Mouse (Mus musculus): ENCODE measurements at regions not wholly inside any gene's neighbourhood (a gene's known extent, or its start where the extent isn't known, plus 50 kb on each side); places are given as distances from the start of the nearest gene placed in this dataset.
A peak's percentile ranks its signal among the peaks of the same experiment; 100 is the strongest.

- no peak overlapping the region for H3K4me3 ChIP-seq
- no peaks in the 10 kb centered on the region for H3K36me3 ChIP-seq
- no peak overlapping the region for H3K27ac ChIP-seq
- H3K9ac ChIP-seq = no peak overlapping the region
- 55% methylated on average over 3 of the region's 3 CpGs for WGBS
- peaks cover 4% of the 10 kb centered on the region; the same call in 1 of the 2 replicates for H3K4me1 ChIP-seq
- no peaks in the 10 kb centered on the region for H3K27me3 ChIP-seq (replicated peaks)
- ATAC-seq (ENCODE audit: low FRiP score, low read depth) = 0 out of 2 replicates have a peak, but pooled peaks have one; percentile 21
- no peaks in the 10 kb centered on the region for H3K9me3 ChIP-seq
- no peak overlapping the region for H3K4me2 ChIP-seq (replicated peaks)
Measured at GRCm38 (mm10) chr1:67359824-67360223, 237.0 kb downstream of the Cps1 start.

GRCm38 (mm10) chr1:67366038-67366437 is 243.2 kb downstream of the Cps1 start:
- 24% methylated on average over 2 of the region's 2 CpGs for WGBS
- Histone ChIP-seq H3K4me1 (no peaks in the 10 kb centered on the region), H3K4me2 (replicated peaks) (no peak overlapping the region), H3K27me3 (replicated peaks) (no peaks in the 10 kb centered on the region), H3K36me3 (no peaks in the 10 kb centered on the region), H3K9me3 (no peaks in the 10 kb centered on the region), H3K27ac (no peak overlapping the region), H3K4me3 (no peak overlapping the region), H3K9ac (no peak overlapping the region)
- ATAC-seq (ENCODE audit: low FRiP score, low read depth) = peak; percentile 70; the same call in 1 of the 2 replicates

GRCm38 (mm10) chr1:67366485-67366884 is 243.7 kb downstream of the Cps1 start:
- Histone ChIP-seq H3K4me2 (replicated peaks) (no peak overlapping the region), H3K36me3 (no peaks in the 10 kb centered on the region), H3K9me3 (no peaks in the 10 kb centered on the region), H3K9ac (no peak overlapping the region), H3K27me3 (replicated peaks) (no peaks in the 10 kb centered on the region), H3K4me3 (no peak overlapping the region), H3K27ac (no peak overlapping the region), H3K4me1 (no peaks in the 10 kb centered on the region)
- WGBS = 36% methylated on average over 4 of the region's 4 CpGs
- ATAC-seq (ENCODE audit: low FRiP score, low read depth) = peak; percentile 78; the same call in 1 of the 2 replicates

DNA sequence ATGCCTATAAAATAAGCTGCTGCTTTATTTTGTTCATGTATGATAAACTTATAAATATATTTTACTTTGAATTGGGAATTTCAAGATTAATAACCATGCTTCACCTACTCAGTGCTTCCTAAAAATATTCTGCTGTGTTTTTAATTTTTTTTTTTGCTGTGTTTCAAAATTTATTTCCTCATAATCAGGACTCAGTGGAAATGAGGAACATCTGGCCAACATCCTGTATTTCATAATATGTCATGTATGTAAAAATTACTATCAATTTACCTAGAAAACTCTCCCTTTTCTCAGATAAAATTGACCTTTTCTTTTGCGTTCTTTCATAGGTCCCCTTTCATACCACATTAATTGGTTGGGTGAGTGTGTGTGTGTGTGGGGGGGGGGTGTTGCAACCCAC is 259.5 kb downstream of the Cps1 start:
- H3K4me3 ChIP-seq = no peak overlapping the region

DNA sequence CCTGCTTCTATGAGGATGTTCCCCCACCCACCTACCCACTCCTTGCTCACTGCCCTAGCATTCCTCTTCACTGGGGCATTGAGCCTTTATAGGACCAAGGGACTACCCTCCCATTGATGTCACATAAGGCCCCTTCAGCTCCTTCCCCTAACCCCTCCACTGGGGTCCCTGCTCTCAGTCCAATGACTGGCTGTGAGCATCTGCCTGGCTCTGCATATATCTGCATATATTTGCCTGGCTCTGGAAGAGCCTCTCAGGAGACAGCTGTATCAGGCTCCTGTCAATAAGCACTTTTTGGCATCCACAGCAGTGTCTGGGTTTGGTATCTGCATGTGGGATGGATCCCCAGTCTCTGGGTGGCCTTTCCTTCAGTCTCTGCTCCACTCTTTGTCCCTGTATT is 262.6 kb downstream of the Cps1 start:
- H3K4me1 ChIP-seq = no peaks in the 10 kb centered on the region; the same call in 1 of the 2 replicates
- H3K9ac ChIP-seq = no peak overlapping the region
- no peaks in the 10 kb centered on the region for H3K27me3 ChIP-seq (replicated peaks)
- H3K4me3 ChIP-seq = no peak overlapping the region
- H3K4me2 ChIP-seq (replicated peaks) = no peak overlapping the region
- H3K27ac ChIP-seq = no peak overlapping the region
- no peaks in the 10 kb centered on the region for H3K9me3 ChIP-seq
- no peaks in the 10 kb centered on the region for H3K36me3 ChIP-seq
- ATAC-seq (ENCODE audit: low FRiP score, low read depth) = peak; percentile 63

More for the DNA sequence above, 259.5 kb downstream of the Cps1 start:
- Histone ChIP-seq H3K4me1 (no peaks in the 10 kb centered on the region; the same call in 1 of the 2 replicates), H3K27me3 (replicated peaks) (no peaks in the 10 kb centered on the region), H3K4me2 (replicated peaks) (no peak overlapping the region), H3K9ac (no peak overlapping the region), H3K27ac (no peak overlapping the region), H3K36me3 (no peaks in the 10 kb centered on the region), H3K9me3 (no peaks in the 10 kb centered on the region)
- 100% methylated on average over 1 of the region's 1 CpGs for WGBS
- no peak for ATAC-seq (ENCODE audit: low FRiP score, low read depth)

DNA sequence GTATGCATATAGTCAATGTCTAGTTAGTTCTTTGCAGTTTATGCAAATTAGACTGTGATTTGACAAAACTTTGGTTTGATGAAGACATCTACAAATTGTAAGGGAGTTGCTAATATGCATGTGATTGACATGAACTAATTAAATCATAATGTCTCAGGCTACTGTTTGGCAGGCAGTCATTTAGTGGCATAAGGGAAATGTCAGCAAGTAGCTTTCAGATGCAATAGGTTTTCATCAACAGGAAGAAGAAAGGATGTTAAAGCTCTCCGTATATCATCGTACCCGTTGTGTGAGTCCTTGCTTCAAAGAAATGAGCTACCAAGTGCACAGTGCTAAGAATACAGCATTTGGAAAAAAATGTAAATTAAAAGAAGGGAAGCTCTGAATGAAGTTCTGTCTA is 264.1 kb downstream of the Cps1 start:
- ATAC-seq (ENCODE audit: low FRiP score, low read depth) = no peak
- H3K27me3 ChIP-seq (replicated peaks) = no peaks in the 10 kb centered on the region
- 86% methylated on average over 3 of the region's 3 CpGs for whole genome bisulfite sequencing

DNA sequence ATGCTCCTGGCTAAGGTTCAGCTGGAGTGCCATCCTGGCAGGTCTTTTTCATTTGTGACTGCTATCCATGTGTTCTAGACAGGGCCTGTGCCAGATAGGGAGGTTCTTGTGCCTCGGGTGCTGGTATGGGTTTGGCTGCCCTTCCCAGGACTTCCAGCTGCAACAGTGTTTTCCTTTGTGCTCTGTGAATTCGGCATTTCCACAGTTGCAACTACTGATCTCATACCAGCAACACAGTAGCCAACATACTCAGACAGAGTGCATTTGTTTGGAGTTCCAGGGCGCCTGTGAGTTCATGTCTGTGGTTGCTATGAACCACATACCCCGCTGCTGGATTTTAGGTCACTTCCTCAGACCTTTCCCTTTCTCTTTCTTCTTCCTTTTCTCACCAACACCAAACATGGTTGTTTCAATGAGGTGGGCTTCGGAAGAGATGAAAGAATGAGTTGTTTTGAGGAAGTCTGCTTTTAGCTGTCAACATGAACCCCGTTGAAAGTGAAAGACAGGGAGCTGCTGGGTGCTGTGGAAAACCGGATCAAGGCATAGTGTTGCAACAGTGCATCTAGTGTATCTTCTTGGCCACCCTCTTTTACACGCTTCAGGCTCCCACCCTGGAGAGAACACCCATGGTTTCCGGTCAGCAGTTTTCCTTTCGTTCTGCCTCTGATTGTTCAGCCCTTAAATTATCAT is 275.1 kb downstream of the Cps1 start:
- Histone ChIP-seq H3K27me3 (replicated peaks) (no peaks in the 10 kb centered on the region), H3K9me3 (no peaks in the 10 kb centered on the region), H3K4me1 (no peaks in the 10 kb centered on the region), H3K4me2 (replicated peaks) (no peak overlapping the region), H3K27ac (no peak overlapping the region), H3K4me3 (no peak overlapping the region), H3K36me3 (no peaks in the 10 kb centered on the region), H3K9ac (no peak overlapping the region)
- no peak for ATAC-seq (ENCODE audit: low FRiP score, low read depth)
- WGBS = 78% methylated on average over 10 of the region's 10 CpGs

More for the DNA sequence above, 264.1 kb downstream of the Cps1 start:
- Histone ChIP-seq H3K27ac (no peak overlapping the region), H3K9me3 (no peaks in the 10 kb centered on the region), H3K4me2 (replicated peaks) (no peak overlapping the region), H3K36me3 (no peaks in the 10 kb centered on the region), H3K9ac (no peak overlapping the region), H3K4me1 (no peaks in the 10 kb centered on the region; the same call in 1 of the 2 replicates), H3K4me3 (no peak overlapping the region)

GRCm38 (mm10) chr1:67409531-67409930 is 286.7 kb downstream of the Cps1 start:
- Histone ChIP-seq H3K9ac (no peak overlapping the region), H3K4me2 (replicated peaks) (no peak overlapping the region), H3K27me3 (replicated peaks) (no peaks in the 10 kb centered on the region), H3K9me3 (no peaks in the 10 kb centered on the region), H3K4me3 (no peak overlapping the region), H3K27ac (no peak overlapping the region), H3K4me1 (no peaks in the 10 kb centered on the region), H3K36me3 (no peaks in the 10 kb centered on the region)
- WGBS = 85% methylated on average over 6 of the region's 6 CpGs
- ATAC-seq (ENCODE audit: low FRiP score, low read depth) = no peak

GRCm38 (mm10) chr1:67417196-67417595 is 294.4 kb downstream of the Cps1 start:
- Histone ChIP-seq H3K9me3 (no peaks in the 10 kb centered on the region), H3K27me3 (replicated peaks) (no peaks in the 10 kb centered on the region), H3K4me1 (no peaks in the 10 kb centered on the region), H3K4me3 (no peak overlapping the region), H3K9ac (no peak overlapping the region), H3K4me2 (replicated peaks) (no peak overlapping the region), H3K27ac (no peak overlapping the region), H3K36me3 (no peaks in the 10 kb centered on the region)
- 93% methylated on average over 1 of the region's 1 CpGs for WGBS
- no peak for ATAC-seq (ENCODE audit: low FRiP score, low read depth)

DNA sequence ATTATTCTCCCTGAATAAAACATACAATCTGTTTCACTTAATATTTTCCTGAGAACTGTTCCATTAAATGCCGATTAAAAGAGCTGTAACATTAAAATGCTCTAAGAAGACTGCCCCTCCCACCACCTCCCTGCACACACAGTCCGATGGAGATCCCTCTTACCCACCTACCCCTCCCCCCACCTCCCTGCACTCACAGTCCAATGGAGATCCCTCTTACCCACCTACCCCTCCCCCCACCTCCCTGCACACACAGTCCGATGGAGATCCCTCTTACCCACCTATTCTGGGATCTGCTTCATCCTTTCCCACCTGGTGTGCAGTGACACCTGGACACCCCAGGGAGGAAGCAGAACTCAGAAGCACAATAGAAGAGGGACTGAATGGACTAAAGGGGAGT is 305.6 kb downstream of the Cps1 start:
- no peak for ATAC-seq (ENCODE audit: low FRiP score, low read depth)
- H3K27ac ChIP-seq = no peak overlapping the region
- no peak overlapping the region for H3K4me3 ChIP-seq
- WGBS = 59% methylated on average over 3 of the region's 3 CpGs
- no peaks in the 10 kb centered on the region for H3K36me3 ChIP-seq
- H3K4me1 ChIP-seq = no peaks in the 10 kb centered on the region
- no peak overlapping the region for H3K4me2 ChIP-seq (replicated peaks)
- no peaks in the 10 kb centered on the region for H3K9me3 ChIP-seq
- no peak overlapping the region for H3K9ac ChIP-seq
- H3K27me3 ChIP-seq (replicated peaks) = no peaks in the 10 kb centered on the region

DNA sequence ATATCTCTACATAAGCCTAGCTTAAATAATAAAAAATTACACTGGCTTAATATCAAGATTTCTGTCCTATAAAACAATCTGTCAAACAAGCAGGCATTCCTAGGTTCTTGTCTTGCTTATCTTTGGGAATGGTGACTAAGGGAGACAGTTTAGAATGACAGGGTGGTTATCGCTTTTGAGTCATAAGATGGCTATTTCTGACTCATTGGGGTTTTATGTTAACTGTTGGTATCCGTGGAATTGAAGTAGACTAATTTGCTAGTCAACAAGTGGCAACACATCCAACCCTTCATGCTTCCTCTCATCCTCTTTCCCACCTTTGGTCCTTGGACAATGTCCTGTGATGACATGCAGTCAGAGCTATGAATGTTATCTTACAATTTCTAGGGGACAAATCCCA is 328.0 kb downstream of the Cps1 start:
- no peaks in the 10 kb centered on the region for H3K9me3 ChIP-seq
- H3K27ac ChIP-seq = no peak overlapping the region
- H3K4me2 ChIP-seq (replicated peaks) = no peak overlapping the region
- no peak overlapping the region for H3K9ac ChIP-seq
- WGBS = 94% methylated on average over 2 of the region's 2 CpGs
- no peak for ATAC-seq (ENCODE audit: low FRiP score, low read depth)
- H3K27me3 ChIP-seq (replicated peaks) = no peaks in the 10 kb centered on the region
- H3K4me1 ChIP-seq = no peaks in the 10 kb centered on the region
- H3K4me3 ChIP-seq = no peak overlapping the region
- no peaks in the 10 kb centered on the region for H3K36me3 ChIP-seq

DNA sequence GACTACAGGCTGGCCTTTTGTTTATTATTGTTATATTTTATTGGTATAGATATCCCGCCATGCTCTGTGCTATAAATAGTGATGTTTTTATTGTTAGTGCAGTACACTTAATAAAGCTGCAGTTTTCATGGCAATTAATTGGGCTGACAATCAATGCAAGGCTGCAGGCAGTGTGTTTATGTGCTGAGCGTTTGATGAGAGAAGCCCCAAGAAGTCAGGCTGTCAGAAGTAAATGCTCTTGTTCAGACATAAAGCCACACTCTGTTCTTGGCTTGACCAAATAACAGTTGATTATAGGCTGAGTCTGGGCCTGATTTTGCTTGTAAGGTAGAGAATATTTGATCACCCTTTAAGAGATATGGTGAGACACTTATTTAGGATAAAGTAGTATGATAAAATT is 341.4 kb downstream of the Cps1 start:
- H3K4me3 ChIP-seq = no peak overlapping the region
- no peaks in the 10 kb centered on the region for H3K4me1 ChIP-seq
- WGBS = 36% methylated on average over 2 of the region's 2 CpGs
- H3K27me3 ChIP-seq (replicated peaks) = no peaks in the 10 kb centered on the region
- no peak overlapping the region for H3K4me2 ChIP-seq (replicated peaks)
- H3K9me3 ChIP-seq = no peaks in the 10 kb centered on the region
- ATAC-seq (ENCODE audit: low FRiP score, low read depth) = 0 out of 2 replicates have a peak, but pooled peaks have one; percentile 53
- H3K27ac ChIP-seq = no peak overlapping the region
- no peak overlapping the region for H3K9ac ChIP-seq
- no peaks in the 10 kb centered on the region for H3K36me3 ChIP-seq

DNA sequence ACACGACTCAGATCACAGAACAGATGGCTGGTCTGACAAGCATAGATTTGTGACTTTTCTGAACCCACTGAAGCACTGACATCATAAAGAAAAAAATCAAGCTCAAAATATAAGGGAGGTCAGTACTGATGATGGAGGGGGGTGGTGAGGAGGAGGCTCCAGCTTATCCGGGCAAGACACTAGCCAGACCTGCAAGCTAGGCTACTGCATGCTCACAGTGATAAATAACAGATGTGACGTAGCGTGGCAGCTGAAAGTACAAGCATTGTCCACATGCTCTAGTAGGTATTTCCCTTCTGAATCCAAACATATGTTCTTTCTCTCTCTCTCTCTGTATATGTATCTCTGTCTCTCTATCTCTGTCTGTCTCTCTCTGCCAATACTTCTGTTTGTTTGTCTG is 342.7 kb downstream of the Cps1 start:
- Histone ChIP-seq H3K36me3 (no peaks in the 10 kb centered on the region), H3K4me3 (no peak overlapping the region), H3K27ac (no peak overlapping the region), H3K27me3 (replicated peaks) (no peaks in the 10 kb centered on the region), H3K4me1 (no peaks in the 10 kb centered on the region), H3K9me3 (no peaks in the 10 kb centered on the region), H3K4me2 (replicated peaks) (no peak overlapping the region), H3K9ac (no peak overlapping the region)
- ATAC-seq (ENCODE audit: low FRiP score, low read depth) = 0 out of 2 replicates have a peak, but pooled peaks have one; percentile 33
- WGBS = 55% methylated on average over 4 of the region's 4 CpGs

All from neural tube, embryonic 12.5 days (tissue).